Comparison of ENCODE assay signal across 8 mouse cellular contexts in the genomic region with DNA sequence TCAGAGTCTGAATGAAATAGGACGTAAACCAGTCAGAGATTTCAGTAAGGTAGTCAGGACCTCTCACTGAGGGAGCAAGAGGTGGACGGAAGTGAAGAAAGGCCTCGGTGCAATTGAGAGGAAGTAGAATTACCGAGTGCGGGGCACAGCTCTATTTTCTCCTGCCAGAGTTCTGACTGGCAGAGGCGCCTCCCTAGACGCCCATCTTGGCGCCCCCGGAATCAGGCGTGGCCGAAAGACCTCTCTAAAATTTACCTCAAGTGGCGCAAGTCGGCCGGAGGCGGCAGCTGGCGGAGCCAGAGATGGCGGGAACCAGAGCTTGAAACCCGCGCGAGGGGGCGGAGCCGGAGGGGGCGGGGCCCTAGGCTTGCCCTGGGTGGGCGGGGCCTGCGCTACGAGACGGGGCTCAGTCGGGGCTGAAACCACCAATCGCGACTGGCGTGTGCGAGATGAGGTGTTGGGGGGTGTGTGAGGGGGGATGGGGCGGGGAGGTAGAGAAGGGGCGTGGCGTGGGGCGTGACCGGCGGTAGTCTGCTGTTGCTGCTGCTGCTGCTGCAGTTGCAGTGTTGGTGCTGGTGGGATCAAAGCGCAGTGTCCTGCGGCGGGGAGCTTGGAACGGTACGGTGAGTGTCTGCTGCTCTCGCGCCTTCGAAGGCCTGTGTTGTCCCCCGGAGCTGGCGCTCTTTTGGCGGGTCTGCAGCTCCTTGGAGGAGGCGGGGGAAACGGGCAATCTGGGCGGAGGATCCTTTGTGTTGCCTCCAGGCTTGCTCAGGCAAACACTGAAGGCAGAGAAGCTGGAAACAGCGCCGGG. TPM values are rescaled to one million over a fixed set of nuclear protein-coding genes. Genes with fewer than 3 reads are reported as not detected.
DNase-seq lines count a peak whose midpoint lies in the region; ATAC-seq and TF ChIP-seq lines count a peak whose summit lies in the region.

A gene (minus strand): TSS at position 334 of the 811 bp plus-strand sequence.
A gene (plus strand): TSS at position 413 of the 811 bp plus-strand sequence.

- H3K4me3 ChIP-seq in CH12.LX (replicated peaks in 1 of 3; ENCODE audit: low read depth in 2 of 3, low read length in 2 of 3, poor library complexity in 1 of 3): peak within 1 kb of the TSS; percentile 67 to 96 (median 80)
- H3K4me3 ChIP-seq in forebrain, embryonic 11.5 days (ENCODE audit: low read depth, low read length): peak within 1 kb of the TSS; percentile 85
- H3K4me3 ChIP-seq in heart, embryonic 16.5 days (ENCODE audit: low read length): peak within 1 kb of the TSS; percentile 93
- H3K4me3 ChIP-seq in liver, embryonic 16.5 days (ENCODE audit: low read depth, low read length): peak within 1 kb of the TSS; percentile 80
- H3K4me3 ChIP-seq in neural tube, embryonic 13.5 days: peak within 1 kb of the TSS; percentile 88
- H3K4me3 ChIP-seq in testis, adult 2 months (ENCODE audit: control insufficient read depth, low read depth, low read length): peak within 1 kb of the TSS; percentile 92

- peak; percentile 90 for TF ChIP-seq POLR2A in CH12.LX (IDR thresholded peaks at IDR 0.05; ENCODE audit: low read depth, low read length)
- TF ChIP-seq POLR2A in testis, adult 2 months (IDR thresholded peaks at IDR 0.05; ENCODE audit: control insufficient read depth, low read depth, low read length): 0 out of 2 replicates have a peak, but pooled peaks have one; percentile 59

- WGBS in forebrain, embryonic 11.5 days: under 1% methylated on average over 44 of the region's 54 CpGs
- under 1% methylated on average over 54 of the region's 54 CpGs for WGBS in heart, embryonic 16.5 days
- 0% methylated on average over 52 of the region's 54 CpGs for WGBS in liver, embryonic 16.5 days (ENCODE audit: insufficient replicate concordance)
- 1% methylated on average over 50 of the region's 54 CpGs for WGBS in neural tube, embryonic 13.5 days

- H3K9ac ChIP-seq in CH12.LX (ENCODE audit: insufficient read depth, low read depth): peak within 1 kb of the TSS; percentile 91
- peak within 1 kb of the TSS; percentile 91 for H3K9ac ChIP-seq in forebrain, embryonic 11.5 days (ENCODE audit: low read length)
- H3K9ac ChIP-seq in heart, embryonic 16.5 days (ENCODE audit: low read length): peak within 1 kb of the TSS; percentile 92
- H3K9ac ChIP-seq in liver, embryonic 16.5 days (ENCODE audit: low read depth, low read length): peak within 1 kb of the TSS; percentile 85
- H3K9ac ChIP-seq in neural tube, embryonic 13.5 days: peak within 1 kb of the TSS; percentile 95

- peaks cover 4 to 24% of the 10 kb centered on the region in 2 experiments for H3K4me1 ChIP-seq in CH12.LX (ENCODE audit: control insufficient read depth in 1 of 2, insufficient read depth in 2 of 2)
- H3K4me1 ChIP-seq in forebrain, embryonic 11.5 days (replicated peaks; ENCODE audit: control insufficient read depth, insufficient read depth, low read length): peaks cover 4% of the 10 kb centered on the region; the same call in 1 of the 2 replicates
- H3K4me1 ChIP-seq in heart, embryonic 16.5 days (ENCODE audit: control insufficient read depth, insufficient read depth, low read length): peaks cover 27% of the 10 kb centered on the region
- peaks cover 23% of the 10 kb centered on the region for H3K4me1 ChIP-seq in liver, embryonic 16.5 days (ENCODE audit: control insufficient read depth, low read depth, low read length)
- peaks cover 23% of the 10 kb centered on the region for H3K4me1 ChIP-seq in neural tube, embryonic 13.5 days (replicated peaks)
- peaks cover 13% of the 10 kb centered on the region for H3K4me1 ChIP-seq in testis, adult 2 months (ENCODE audit: control insufficient read depth, insufficient read depth, low read length)

- peaks cover 40% of the 10 kb centered on the region for H3K79me2 ChIP-seq in CH12.LX (replicated peaks; ENCODE audit: control insufficient read depth, extremely low read depth, insufficient read depth, poor library complexity, severe bottlenecking)

- TF ChIP-seq RAD21 in CH12.LX (IDR thresholded peaks at IDR 0.05; ENCODE audit: low read depth, low read length): no peak

- H3K36me3 ChIP-seq in CH12.LX (replicated peaks in 1 of 2; ENCODE audit: control insufficient read depth in 1 of 2, insufficient read depth in 1 of 2, low read length in 1 of 2): peaks cover 6 to 21% of the 10 kb centered on the region in 2 experiments
- no peaks in the 10 kb centered on the region for H3K36me3 ChIP-seq in forebrain, embryonic 11.5 days (ENCODE audit: control insufficient read depth, insufficient read depth, low read length)
- no peaks in the 10 kb centered on the region for H3K36me3 ChIP-seq in heart, embryonic 16.5 days (ENCODE audit: control insufficient read depth, insufficient read depth)
- no peaks in the 10 kb centered on the region for H3K36me3 ChIP-seq in liver, embryonic 16.5 days (ENCODE audit: control insufficient read depth, insufficient read depth)
- H3K36me3 ChIP-seq in neural tube, embryonic 13.5 days: no peaks in the 10 kb centered on the region
- no peaks in the 10 kb centered on the region for H3K36me3 ChIP-seq in testis, adult 2 months (ENCODE audit: control insufficient read depth, insufficient read depth, low read length)

- no peaks in the 10 kb centered on the region for H3K27me3 ChIP-seq in CH12.LX (replicated peaks)
- no peaks in the 10 kb centered on the region for H3K27me3 ChIP-seq in forebrain, embryonic 11.5 days (ENCODE audit: control insufficient read depth, insufficient read depth, low read length)
- no peaks in the 10 kb centered on the region for H3K27me3 ChIP-seq in heart, embryonic 16.5 days (ENCODE audit: control insufficient read depth, insufficient read depth, low read length)
- no peaks in the 10 kb centered on the region for H3K27me3 ChIP-seq in liver, embryonic 16.5 days (ENCODE audit: control insufficient read depth, insufficient read depth, low read depth, low read length)
- no peaks in the 10 kb centered on the region for H3K27me3 ChIP-seq in neural tube, embryonic 13.5 days
- H3K27me3 ChIP-seq in testis, adult 2 months (ENCODE audit: control insufficient read depth, insufficient read depth, low read length): no peaks in the 10 kb centered on the region

- H3K4me2 ChIP-seq in CH12.LX (ENCODE audit: insufficient read depth, low read depth, poor library complexity, severe bottlenecking): peak within 1 kb of the TSS; percentile 100
- H3K4me2 ChIP-seq in forebrain, embryonic 11.5 days (ENCODE audit: low read depth, low read length, severe bottlenecking): peak within 1 kb of the TSS; percentile 90
- H3K4me2 ChIP-seq in heart, embryonic 16.5 days (ENCODE audit: low read depth, low read length): peak within 1 kb of the TSS; percentile 97
- H3K4me2 ChIP-seq in liver, embryonic 16.5 days (ENCODE audit: low read depth, low read length): peak within 1 kb of the TSS; percentile 94
- peak within 1 kb of the TSS; percentile 85 for H3K4me2 ChIP-seq in neural tube, embryonic 13.5 days

- peaks cover 8% of the 10 kb centered on the region for H3K9me3 ChIP-seq in CH12.LX (replicated peaks; ENCODE audit: low read length)
- no peaks in the 10 kb centered on the region for H3K9me3 ChIP-seq in forebrain, embryonic 11.5 days (ENCODE audit: control insufficient read depth, low read length)
- no peaks in the 10 kb centered on the region for H3K9me3 ChIP-seq in heart, embryonic 16.5 days (replicated peaks; ENCODE audit: control insufficient read depth, low read length)
- H3K9me3 ChIP-seq in liver, embryonic 16.5 days (replicated peaks; ENCODE audit: control insufficient read depth, low read length): no peaks in the 10 kb centered on the region
- H3K9me3 ChIP-seq in neural tube, embryonic 13.5 days: no peaks in the 10 kb centered on the region

- peak within 1 kb of the TSS; percentile 74 for H3K27ac ChIP-seq in CH12.LX (ENCODE audit: insufficient read depth, low read depth)
- H3K27ac ChIP-seq in forebrain, embryonic 11.5 days (ENCODE audit: low read depth, low read length): peak within 1 kb of the TSS; percentile 86
- H3K27ac ChIP-seq in heart, embryonic 16.5 days (ENCODE audit: low read length): peak within 1 kb of the TSS; percentile 85
- H3K27ac ChIP-seq in liver, embryonic 16.5 days (ENCODE audit: low read length): peak within 1 kb of the TSS; percentile 92
- H3K27ac ChIP-seq in neural tube, embryonic 13.5 days (replicated peaks): peak within 1 kb of the TSS; percentile 96
- H3K27ac ChIP-seq in testis, adult 2 months (ENCODE audit: control insufficient read depth, insufficient read depth, low read depth, low read length): peak within 1 kb of the TSS; percentile 68

- in situ Hi-C loops in CH12.LX (cut with MboI; ENCODE audit: low pct_ligation_motif_present, low pct_unique_long_range_greater_than_20kb, low sequenced_read_pairs): no loop called here

- dilution Hi-C loops in CH12.LX (cut with MboI; ENCODE audit: extremely low pct_ligation_motif_present, extremely low pct_unique_long_range_greater_than_20kb, low sequenced_read_pairs): no loop called here

- TF ChIP-seq CTCF in CH12.LX (conservative IDR thresholded peaks at IDR 0.05 in 1 of 2, IDR thresholded peaks at IDR 0.05 in 1 of 2; ENCODE audit: low read depth in 2 of 2, low read length in 2 of 2): 0 out of 4 replicates have a peak, but pooled peaks of 1 of the 2 experiments have one; percentile 5
- 0 out of 2 replicates have a peak, but pooled peaks have one; percentile 0 for TF ChIP-seq CTCF in testis, adult 2 months (IDR thresholded peaks at IDR 0.05; ENCODE audit: control insufficient read depth, insufficient read depth, insufficient replicate concordance, low read depth, low read length)

- no peak for TF ChIP-seq EP300 in CH12.LX (IDR thresholded peaks at IDR 0.05; ENCODE audit: low read length)

- peak; percentile 96 for DNase-seq in CH12.LX (ENCODE audit: extremely low read depth)
- DNase-seq in c-Kit-positive CD71-positive TER-119-negative erythroid progenitor cells, embryonic 14.5 days (ENCODE audit: low read depth): peak; percentile 94
- peak; percentile 99 for DNase-seq in forebrain, embryonic 11.5 days (ENCODE audit: low spot score)
- DNase-seq in kidney, postnatal 4 days: peak; percentile 99

- peak; percentile 97 for ATAC-seq in forebrain, embryonic 11.5 days (replicated peaks; ENCODE audit: low FRiP score)
- peak; percentile 96 for ATAC-seq in heart, embryonic 16.5 days (replicated peaks; ENCODE audit: extremely low read depth, insufficient read depth, low FRiP score)
- ATAC-seq in liver, embryonic 16.5 days (ENCODE audit: low read depth): peak; percentile 97
- peak; percentile 99 for ATAC-seq in neural tube, embryonic 13.5 days (ENCODE audit: low read depth)

RNA-seq across cellular contexts. Expression of the first gene that starts in this region (rescaled TPM):
- total RNA-seq in CH12.LX (2012; rRNA removed) (8.5 and 12.4 TPM in 2 replicates), CH12.LX (2014; rRNA removed) (16.7 and 17.8 TPM in 2 replicates)
- 15.3 and 16.2 TPM in 2 replicates for polyA plus RNA-seq in CH12.LX (2012; ENCODE audit: insufficient read length, low read depth)
- 7.9 and 14.9 TPM in 2 replicates for polyA plus RNA-seq in forebrain, embryonic 11.5 days (2014; fragmentation: Nextera tagmentation; extraction: Ambion mirVana)
- 9.0 and 9.5 TPM in 2 replicates for polyA plus RNA-seq in heart, embryonic 16.5 days (2015; fragmentation: Nextera tagmentation; extraction: Ambion mirVana)
- 7.1 and 7.9 TPM in 2 replicates for polyA plus RNA-seq in liver, embryonic 16.5 days (2015; fragmentation: Nextera tagmentation; extraction: Ambion mirVana)
- polyA plus RNA-seq in neural tube, embryonic 13.5 days (2015; fragmentation: Nextera tagmentation; extraction: Ambion mirVana): 7.5 and 8.0 TPM in 2 replicates
- polyA plus RNA-seq in testis, adult 2 months (2012; rRNA removed): 1.3 and 1.5 TPM in 2 replicates

RNA-seq across cellular contexts. Expression of the second gene that starts in this region (rescaled TPM):
- total RNA-seq in CH12.LX (2012; rRNA removed) (43.7 and 57.8 TPM in 2 replicates), CH12.LX (2014; rRNA removed) (105 and 114 TPM in 2 replicates)
- 70.0 and 81.6 TPM in 2 replicates for polyA plus RNA-seq in CH12.LX (2012; ENCODE audit: insufficient read length, low read depth)
- 136 and 144 TPM in 2 replicates for polyA plus RNA-seq in forebrain, embryonic 11.5 days (2014; fragmentation: Nextera tagmentation; extraction: Ambion mirVana)
- 53.6 and 63.5 TPM in 2 replicates for polyA plus RNA-seq in heart, embryonic 16.5 days (2015; fragmentation: Nextera tagmentation; extraction: Ambion mirVana)
- 36.5 and 43.4 TPM in 2 replicates for polyA plus RNA-seq in liver, embryonic 16.5 days (2015; fragmentation: Nextera tagmentation; extraction: Ambion mirVana)
- 213 and 218 TPM in 2 replicates for polyA plus RNA-seq in neural tube, embryonic 13.5 days (2015; fragmentation: Nextera tagmentation; extraction: Ambion mirVana)
- 0.81 and 0.84 TPM in 2 replicates for polyA plus RNA-seq in testis, adult 2 months (2012; rRNA removed)

Comparison
In these comparisons a context has a peak if more than half of its experiments do, and no peak if none do; other contexts are left out.
1. Peak in every context shown above with its lines: DNase-seq, ATAC-seq, H3K4me3 ChIP-seq and H3K27ac ChIP-seq.
2. RNA of the second gene that starts in this region (polyA plus RNA-seq): 213 to 218 TPM in neural tube, embryonic 13.5 days, 136 to 144 TPM in forebrain, embryonic 11.5 days, 70.0 to 81.6 TPM in CH12.LX, 53.6 to 63.5 TPM in heart, embryonic 16.5 days and 36.5 to 43.4 TPM in liver, embryonic 16.5 days; 0.81 to 0.84 TPM in testis, adult 2 months; every median in the first group is over 10 times any median in the second.